Mouse (Mus musculus) heart, embryonic 16.5 days (tissue): Measurements from ENCODE around the gene Ptprf. TPM values are rescaled to one million over a fixed set of nuclear protein-coding genes. Genes with fewer than 3 reads are reported as not detected.

Source experiments
- ATAC-seq: fragments of 200-750 bp; cut with Nextera tagmentation; replicated peaks from 2 replicates; pipeline ENCODE4 v1.8.0; 2017; ENCODE audit warnings: moderate number of reproducible peaks; ENCODE audit not compliant: insufficient read depth, low FRiP score; ENCODE audit errors: extremely low read depth
- H3K27ac ChIP-seq: fragments of 300-500 bp; sonication (generic); 2 replicates; pipeline ENCODE4 v1.5.1; 2014; ENCODE audit warnings: mild to moderate bottlenecking, low read length, control low read depth, moderate library complexity
- H3K27me3 ChIP-seq: fragments of 300-500 bp; sonication (generic); 2 replicates; pipeline ENCODE4 v1.6.1; 2014; ENCODE audit warnings: low read length, mixed read lengths; ENCODE audit not compliant: control insufficient read depth, insufficient read depth
- H3K36me3 ChIP-seq: fragments of 300-500 bp; sonication (generic); 2 replicates; pipeline ENCODE4 v1.6.1; 2014; ENCODE audit not compliant: control insufficient read depth, insufficient read depth
- H3K4me1 ChIP-seq: fragments of 300-500 bp; sonication (generic); 2 replicates; pipeline ENCODE4 v1.6.1; 2014; ENCODE audit warnings: low read length, mixed read lengths; ENCODE audit not compliant: control insufficient read depth, insufficient read depth
- H3K4me2 ChIP-seq: fragments of 300-500 bp; sonication (generic); 2 replicates; pipeline ENCODE4 v1.6.1; 2014; ENCODE audit warnings: low read depth, mild to moderate bottlenecking, control low read depth, low read length
- H3K4me3 ChIP-seq: fragments of 300-500 bp; sonication (generic); 2 replicates; pipeline ENCODE4 v1.5.1; 2014; ENCODE audit warnings: mild to moderate bottlenecking, control low read depth, low read length
- H3K9ac ChIP-seq: fragments of 300-500 bp; sonication (generic); 2 replicates; pipeline ENCODE4 v1.6.1; 2014; ENCODE audit warnings: low read length, control low read depth
- H3K9me3 ChIP-seq: fragments of 300-500 bp; sonication (generic); replicated peaks from 2 replicates; pipeline ENCODE4 v1.6.1; 2016; ENCODE audit warnings: low read length; ENCODE audit not compliant: control insufficient read depth
- WGBS: fragments of 180-500 bp; shearing (Covaris S2); extraction: QIAGEN DNeasy Blood & Tissue Kit; methylation state at CpG from one replicate; pipeline ENCODE4 v1.1.7; 2014; 5-methylcytosine and 5-hydroxymethylcytosine counted together
- polyA plus RNA-seq: library from polyadenylated mRNA; unstranded; fragments of >200 nt; fragmentation: Nextera tagmentation; extraction: Ambion mirVana; gene quantifications from 2 replicates; pipeline ENCODE4 v1.2.1, GENCODE M21; 2015

Gene Ptprf
- polyA plus RNA-seq, 1 experiment from 2014 or later, result 22.9 TPM

- under 1% methylated on average over 73 of the region's 84 CpGs for WGBS
- H3K4me1 ChIP-seq, result peaks cover 22% of the 10 kb centered on the region
- no peaks in the 10 kb centered on the region for H3K9me3 ChIP-seq
- peak overlapping the region; percentile 85 for H3K4me2 ChIP-seq
- peak overlapping the region; percentile 84 for H3K9ac ChIP-seq
- peak overlapping the region; percentile 80 for H3K4me3 ChIP-seq
- H3K36me3 ChIP-seq, result no peaks in the 10 kb centered on the region
- peak overlapping the region; percentile 73 for H3K27ac ChIP-seq
- ATAC-seq, result peak; percentile 29
- peaks cover 2% of the 10 kb centered on the region; the same call in 1 of the 2 replicates for H3K27me3 ChIP-seq
These were observed 682 bp downstream of the Ptprf start for GRCm38 (mm10) chr4:118290416-118291030.

GRCm38 (mm10) chr4:118289960-118290415, 1.2 kb downstream of the Ptprf start:
- H3K9ac ChIP-seq, result peak overlapping the region; percentile 84
- H3K36me3 ChIP-seq, result no peaks in the 10 kb centered on the region
- H3K9me3 ChIP-seq, result no peaks in the 10 kb centered on the region
- H3K4me1 ChIP-seq, result peaks cover 24% of the 10 kb centered on the region
- peak overlapping the region; percentile 85 for H3K4me2 ChIP-seq
- peak overlapping the region; percentile 73 for H3K27ac ChIP-seq
- H3K27me3 ChIP-seq, result peaks cover 2% of the 10 kb centered on the region; the same call in 1 of the 2 replicates
- WGBS, result 3% methylated on average over 12 of the region's 12 CpGs
- H3K4me3 ChIP-seq, result peak overlapping the region; percentile 80
- ATAC-seq, result no peak

GRCm38 (mm10) chr4:118289266-118289665, 1.9 kb downstream of the Ptprf start:
- Histone ChIP-seq H3K27ac (peak overlapping the region; percentile 73), H3K27me3 (peaks cover 2% of the 10 kb centered on the region; the same call in 1 of the 2 replicates), H3K9ac (peak overlapping the region; percentile 84; the same call in 1 of the 2 replicates), H3K9me3 (no peaks in the 10 kb centered on the region), H3K4me1 (peaks cover 24% of the 10 kb centered on the region), H3K36me3 (no peaks in the 10 kb centered on the region), H3K4me2 (peak overlapping the region; percentile 85), H3K4me3 (peak overlapping the region; percentile 80)
- 67% methylated on average over 5 of the region's 5 CpGs for WGBS
- ATAC-seq, result 0 out of 2 replicates have a peak, but pooled peaks have one; percentile 4

- H3K4me2 ChIP-seq, result no peak overlapping the region
- no peak overlapping the region for H3K4me3 ChIP-seq
- H3K27ac ChIP-seq, result no peak overlapping the region
- peaks cover 24% of the 10 kb centered on the region for H3K4me1 ChIP-seq
- H3K9me3 ChIP-seq, result no peaks in the 10 kb centered on the region
- no peak overlapping the region for H3K9ac ChIP-seq
- ATAC-seq, result no peak
- WGBS, result 71% methylated on average over 6 of the region's 6 CpGs
- no peaks in the 10 kb centered on the region for H3K36me3 ChIP-seq
- no peaks in the 10 kb centered on the region; the same call in 1 of the 2 replicates for H3K27me3 ChIP-seq
These were observed 2.7 kb downstream of the Ptprf start for GRCm38 (mm10) chr4:118288531-118288930.

GRCm38 (mm10) chr4:118286202-118286601, 5.0 kb downstream of the Ptprf start:
- Histone ChIP-seq H3K4me1 (peaks cover 20% of the 10 kb centered on the region), H3K9ac (no peak overlapping the region), H3K9me3 (no peaks in the 10 kb centered on the region), H3K27ac (no peak overlapping the region), H3K4me3 (no peak overlapping the region), H3K4me2 (no peak overlapping the region), H3K36me3 (no peaks in the 10 kb centered on the region), H3K27me3 (no peaks in the 10 kb centered on the region)
- no peak for ATAC-seq
- WGBS, result 78% methylated on average over 5 of the region's 5 CpGs

- H3K27ac ChIP-seq, result no peak overlapping the region
- ATAC-seq, result no peak
- 45% methylated on average over 1 of the region's 1 CpGs for WGBS
These were observed 9.0 kb downstream of the Ptprf start for GRCm38 (mm10) chr4:118282182-118282562.

GRCm38 (mm10) chr4:118281444-118282181, 9.6 kb downstream of the Ptprf start:
- H3K27ac ChIP-seq, result no peak overlapping the region
- no peak for ATAC-seq

More at GRCm38 (mm10) chr4:118282182-118282562, 9.0 kb downstream of the Ptprf start:
- no peak overlapping the region for H3K4me2 ChIP-seq
- H3K4me3 ChIP-seq, result no peak overlapping the region
- peaks cover 6% of the 10 kb centered on the region; the same call in 1 of the 2 replicates for H3K4me1 ChIP-seq
- H3K9ac ChIP-seq, result no peak overlapping the region
- H3K9me3 ChIP-seq, result no peaks in the 10 kb centered on the region
- no peaks in the 10 kb centered on the region for H3K36me3 ChIP-seq
- H3K27me3 ChIP-seq, result no peaks in the 10 kb centered on the region

GRCm38 (mm10) chr4:118280506-118280905, 10.7 kb downstream of the Ptprf start:
- Histone ChIP-seq H3K9me3 (no peaks in the 10 kb centered on the region), H3K4me3 (no peak overlapping the region), H3K27me3 (no peaks in the 10 kb centered on the region), H3K27ac (no peak overlapping the region), H3K9ac (no peak overlapping the region), H3K36me3 (no peaks in the 10 kb centered on the region), H3K4me1 (peaks cover 17% of the 10 kb centered on the region), H3K4me2 (no peak overlapping the region)
- no peak for ATAC-seq
- WGBS, result 73% methylated on average over 7 of the region's 7 CpGs

More at GRCm38 (mm10) chr4:118281444-118282181, 9.6 kb downstream of the Ptprf start:
- Histone ChIP-seq H3K36me3 (no peaks in the 10 kb centered on the region), H3K9me3 (no peaks in the 10 kb centered on the region), H3K4me2 (no peak overlapping the region), H3K27me3 (no peaks in the 10 kb centered on the region), H3K9ac (no peak overlapping the region), H3K4me3 (no peak overlapping the region), H3K4me1 (peaks cover 9% of the 10 kb centered on the region)
- WGBS, result 74% methylated on average over 13 of the region's 13 CpGs
